Mouse (Mus musculus) hindlimb bud, embryonic 11.5 days (tissue): Measurements from ENCODE around the gene Ceacam12.
"Not testable (repeated sequence)": the region's sequence is repeated elsewhere in the genome, so short reads cannot be mapped to it uniquely, and the experiment has no call there.

Source experiments
- DNase-seq: peaks from one replicate; pipeline ENCODE4 v3.0.0-alpha.2; 2012; ENCODE audit warnings: low read depth, low spot score; ENCODE audit errors: extremely low spot score

Ceacam12 gene

GRCm38 (mm10) chr7:18065629-18066028 lies at the start of gene Ceacam12:
Gene Ceacam12 (plus strand): TSS chr7:18065929.
- DNase-seq = no peak

GRCm38 (mm10) chr7:18073821-18074220 lies 8.1 kb downstream of the Ceacam12 start:
- not testable (repeated sequence) for DNase-seq

GRCm38 (mm10) chr7:18100785-18101184 lies 35.1 kb downstream of the Ceacam12 start:
- DNase-seq = no peak
